In genomic region chr14:20178593-20178992, GRCm38 (mm10) we compare ENCODE assay signal across 10 mouse cellular contexts. TPM values are rescaled to one million over a fixed set of nuclear protein-coding genes. Genes with fewer than 3 reads are reported as not detected.
A peak's percentile ranks its signal among the peaks of the same experiment; 100 is the strongest.
DNase-seq lines count a peak whose midpoint lies in the region; ATAC-seq and TF ChIP-seq lines count a peak whose summit lies in the region.
"Had no signal": no experiment of that assay in that cellular context is flagged by ENCODE, and none has a peak within 500 bp of the region (broad histone marks: within the 10 kb centered on the region; RNA-seq: fewer than 3 reads in every experiment).

No protein-coding gene starts in this region.

- intact Hi-C loops in gastrocnemius, adult 2 months (cut with DNase I) = no loop called here

- H3K27me3 ChIP-seq in megakaryocyte, embryonic 14.5 days (replicated peaks) = no peaks in the 10 kb centered on the region
- H3K27me3 ChIP-seq in hindbrain, embryonic 13.5 days = peaks cover 19% of the 10 kb centered on the region
- peaks cover 13% of the 10 kb centered on the region for H3K27me3 ChIP-seq in neural tube, embryonic 13.5 days

- no peak overlapping the region; the same call in 1 of the 2 replicates for H3K9ac ChIP-seq in hindbrain, embryonic 13.5 days
- H3K9ac ChIP-seq in neural tube, embryonic 13.5 days = no peak overlapping the region

- 15% methylated on average over 4 of the region's 4 CpGs for WGBS in hindbrain, embryonic 13.5 days
- 12% methylated on average over 4 of the region's 4 CpGs for WGBS in neural tube, embryonic 13.5 days

- no peak for ATAC-seq in megakaryocyte, adult 5-6 weeks (ENCODE audit: poor library complexity, severe bottlenecking)
- no peak for ATAC-seq in hindbrain, embryonic 13.5 days (ENCODE audit: low FRiP score)
- ATAC-seq in neural tube, embryonic 13.5 days (ENCODE audit: low read depth) = no peak

- TF ChIP-seq CTCF in gastrocnemius, adult 2 months (IDR thresholded peaks at IDR 0.05) = no peak

- peak overlapping the region; percentile 28 for H3K27ac ChIP-seq in gastrocnemius, adult 2 months
- H3K27ac ChIP-seq in hindbrain, embryonic 13.5 days = no peak overlapping the region
- no peak overlapping the region for H3K27ac ChIP-seq in neural tube, embryonic 13.5 days (replicated peaks)
- H3K27ac ChIP-seq: heart, adult 2 months had no signal

- no peak for DNase-seq in gastrocnemius, adult 2 months
- no peak for DNase-seq in gastrocnemius, postnatal 4 days (ENCODE audit: low spot score in 2 of 2)
- DNase-seq in frontal cortex, adult 2 months (ENCODE audit: extremely low spot score in 1 of 2, low spot score in 1 of 2) = no peak
- no peak for DNase-seq in cerebellum, postnatal 36 days
- DNase-seq: adrenal gland, adult 8-10 months; heart, adult 2 months had no signal

- H3K4me1 ChIP-seq in megakaryocyte, embryonic 14.5 days = peaks cover 92% of the 10 kb centered on the region
- peaks cover 44% of the 10 kb centered on the region for H3K4me1 ChIP-seq in hindbrain, embryonic 13.5 days (replicated peaks)
- peaks cover 44% of the 10 kb centered on the region for H3K4me1 ChIP-seq in neural tube, embryonic 13.5 days (replicated peaks)

- peak overlapping the region; percentile 9; the same call in 1 of the 2 replicates for H3K4me2 ChIP-seq in hindbrain, embryonic 13.5 days
- H3K4me2 ChIP-seq in neural tube, embryonic 13.5 days = peak overlapping the region; percentile 96; the same call in 1 of the 2 replicates

- peaks cover 15% of the 10 kb centered on the region for H3K36me3 ChIP-seq in megakaryocyte, embryonic 14.5 days (replicated peaks; ENCODE audit: low read length)
- H3K36me3 ChIP-seq in hindbrain, embryonic 13.5 days = no peaks in the 10 kb centered on the region
- no peaks in the 10 kb centered on the region for H3K36me3 ChIP-seq in neural tube, embryonic 13.5 days

- no peaks in the 10 kb centered on the region for H3K9me3 ChIP-seq in megakaryocyte, embryonic 14.5 days
- H3K9me3 ChIP-seq in hindbrain, embryonic 13.5 days = no peaks in the 10 kb centered on the region
- H3K9me3 ChIP-seq in neural tube, embryonic 13.5 days = no peaks in the 10 kb centered on the region

- peak overlapping the region; percentile 40 for H3K4me3 ChIP-seq in gastrocnemius, adult 2 months
- peak overlapping the region; percentile 96 for H3K4me3 ChIP-seq in megakaryocyte, embryonic 14.5 days (replicated peaks)
- H3K4me3 ChIP-seq in hindbrain, embryonic 13.5 days = no peak overlapping the region
- H3K4me3 ChIP-seq in neural tube, embryonic 13.5 days = no peak overlapping the region
- H3K4me3 ChIP-seq: heart, adult 2 months had no signal

RNA-seq across cellular contexts. Expression of gene Kcnk5, which starts 3.0 kb away (rescaled TPM):
- total RNA-seq in gastrocnemius, adult 2 months (2021) = under 1 TPM; 0.48 to 0.73 TPM
- total RNA-seq in gastrocnemius, postnatal 4 days (2021) = 1 to 10 TPM; 1.6 to 2.9 TPM
- 13.5 and 15.9 TPM in 2 replicates for polyA plus RNA-seq in megakaryocyte, embryonic 14.5 days (2012; ENCODE audit: insufficient read depth, low replicate concordance)
- total RNA-seq in megakaryocyte, adult 5-6 weeks (2015) = 0.13 and 0.30 TPM in 2 replicates
- total RNA-seq in megakaryocyte, adult 5-6 weeks (2017) = 0.22 and 2.0 TPM in 2 replicates
- 1.9 and 2.3 TPM in 2 replicates for polyA plus RNA-seq in hindbrain, embryonic 13.5 days (2015; fragmentation: Nextera tagmentation; extraction: Ambion mirVana)
- polyA plus RNA-seq in neural tube, embryonic 13.5 days (2015; fragmentation: Nextera tagmentation; extraction: Ambion mirVana) = 3.4 and 3.9 TPM in 2 replicates
- polyA plus RNA-seq in frontal cortex, adult 2 months (2012; rRNA removed) = 0.80 and 0.86 TPM in 2 replicates

RNA-seq across cellular contexts. Expression of gene Saysd1, which starts 40.3 kb away (rescaled TPM):
- 1 to 10 TPM; 2.9 to 3.2 TPM for total RNA-seq in gastrocnemius, adult 2 months (2021)
- total RNA-seq in gastrocnemius, postnatal 4 days (2021) = 1 to 10 TPM; 2.6 to 2.9 TPM
- polyA plus RNA-seq in megakaryocyte, embryonic 14.5 days (2012; ENCODE audit: insufficient read depth, low replicate concordance) = 9.9 and 29.2 TPM in 2 replicates
- 3.9 and 4.1 TPM in 2 replicates for total RNA-seq in megakaryocyte, adult 5-6 weeks (2015)
- total RNA-seq in megakaryocyte, adult 5-6 weeks (2017) = 1.5 and 1.7 TPM in 2 replicates
- polyA plus RNA-seq in hindbrain, embryonic 13.5 days (2015; fragmentation: Nextera tagmentation; extraction: Ambion mirVana) = 14.7 and 15.5 TPM in 2 replicates
- 12.3 and 14.3 TPM in 2 replicates for polyA plus RNA-seq in neural tube, embryonic 13.5 days (2015; fragmentation: Nextera tagmentation; extraction: Ambion mirVana)
- polyA plus RNA-seq in frontal cortex, adult 2 months (2012; rRNA removed) = 7.9 and 8.6 TPM in 2 replicates

Comparison
In these comparisons a context has a peak if more than half of its experiments do, and no peak if none do; other contexts are left out.
1. H3K4me3 ChIP-seq: peak in gastrocnemius, adult 2 months (single experiment) and megakaryocyte, embryonic 14.5 days (single experiment); none in hindbrain, embryonic 13.5 days (single experiment) and neural tube, embryonic 13.5 days (single experiment).